Mouse (Mus musculus) CD8-positive naive resting alpha-beta T cell, adult 2 months (primary cell): ENCODE measurements at regions not wholly inside any gene's neighbourhood (a gene's known extent, or its start where the extent isn't known, plus 50 kb on each side); places are given as distances from the start of the nearest gene placed in this dataset.

Experiments
- DNase-seq, 2 experiments: peaks; one replicate each; pipeline ENCODE4 v3.0.0; 2022; ENCODE audit warnings: low read depth in 2 of 2, low spot score in 2 of 2

- DNase-seq = no peak
Measured at GRCm38 (mm10) chr11:45782435-45782834, 69.4 kb upstream of the Clint1 start.

GRCm38 (mm10) chr11:45785806-45786205 is 66.0 kb upstream of the Clint1 start:
- no peak for DNase-seq

GRCm38 (mm10) chr11:45787408-45787807 is 64.4 kb upstream of the Clint1 start:
- no peak for DNase-seq

GRCm38 (mm10) chr11:45789886-45790285 is 62.0 kb upstream of the Clint1 start:
- DNase-seq = no peak

- no peak for DNase-seq
Measured at GRCm38 (mm10) chr11:45790504-45790903, 61.3 kb upstream of the Clint1 start.

- DNase-seq = no peak
Measured at GRCm38 (mm10) chr11:45791696-45792095, 60.2 kb upstream of the Clint1 start.

- DNase-seq = peak; percentile 10 to 31
Measured at GRCm38 (mm10) chr11:45794361-45794981, 57.4 kb upstream of the Clint1 start.

GRCm38 (mm10) chr11:45795322-45795721 is 56.5 kb upstream of the Clint1 start:
- peak in 1 of 2 experiments; percentile 5 for DNase-seq

GRCm38 (mm10) chr11:45795731-45796130 is 56.1 kb upstream of the Clint1 start:
- peak; percentile 33 to 34 for DNase-seq

GRCm38 (mm10) chr11:45799732-45800386 is 52.0 kb upstream of the Clint1 start:
- DNase-seq = no peak
